Mouse (Mus musculus): ENCODE measurements around the gene L3mbtl4.
"Not testable (repeated sequence)": the region's sequence is repeated elsewhere in the genome, so short reads cannot be mapped to it uniquely, and the experiment has no call there.

L3mbtl4 gene

DNA sequence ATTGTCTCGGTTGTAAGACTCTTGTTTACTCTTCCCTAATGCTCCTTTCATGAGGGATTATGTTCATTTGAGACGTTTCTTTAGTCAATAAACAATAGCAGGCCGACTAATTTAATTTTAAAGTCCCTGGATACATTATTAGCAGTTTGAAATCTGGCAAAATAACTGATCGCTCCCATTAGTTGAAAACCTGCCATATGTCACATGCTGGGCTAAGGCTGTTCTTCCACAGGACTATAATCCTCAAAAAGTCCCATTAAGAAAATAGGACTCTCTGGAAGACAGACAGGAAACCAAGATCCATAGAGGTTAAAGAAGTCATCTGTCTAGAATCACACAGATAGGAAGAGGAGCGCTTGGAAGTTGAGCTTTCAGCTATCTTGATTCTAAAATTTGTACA, 114.9 kb downstream of the L3mbtl4 start:
- no peak for DNase-seq (ENCODE audit: low spot score in 2 of 2)

DNA sequence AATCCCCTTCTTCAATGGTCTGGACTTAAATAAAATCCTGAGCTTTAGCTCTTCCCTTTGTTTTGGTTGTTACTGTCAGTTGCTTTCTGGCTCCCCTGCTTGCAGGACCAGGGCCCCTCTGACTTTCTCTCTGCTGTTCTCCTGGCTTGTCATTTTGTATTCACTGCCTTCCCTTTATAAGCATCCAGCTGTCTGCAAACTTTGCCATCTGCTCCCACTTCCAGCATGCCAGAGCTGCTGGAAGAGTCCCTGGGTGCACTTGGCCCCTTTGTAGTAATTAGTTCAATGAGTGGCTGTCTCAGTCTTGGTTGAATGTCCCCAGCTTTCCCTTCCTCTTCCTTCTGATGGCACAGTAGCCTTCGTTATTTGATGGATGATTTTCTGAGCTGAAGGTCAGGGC, 132.4 kb downstream of the L3mbtl4 start:
- no peak for DNase-seq (ENCODE audit: low spot score in 2 of 2)

DNA sequence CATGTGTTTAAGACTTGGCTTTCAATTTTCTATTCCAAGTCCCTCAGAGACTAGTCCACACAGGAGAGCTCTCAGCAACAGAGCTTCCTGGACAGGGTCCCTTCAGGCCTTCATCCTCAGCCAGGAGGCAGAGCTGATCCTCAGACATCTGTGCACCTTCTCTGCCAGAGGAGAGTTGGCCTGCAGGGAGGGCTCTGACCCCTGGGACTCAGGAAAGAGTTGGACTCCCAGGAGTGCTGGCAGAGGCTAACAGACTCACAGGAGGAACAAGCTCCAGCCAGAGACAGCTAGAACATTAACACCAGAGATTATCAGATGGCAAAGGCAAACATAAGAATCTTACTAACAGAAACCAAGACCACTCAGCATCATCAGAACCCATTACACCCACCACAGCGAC, 133.5 kb downstream of the L3mbtl4 start:
- DNase-seq (ENCODE audit: low spot score in 2 of 2) = not testable (repeated sequence)

DNA sequence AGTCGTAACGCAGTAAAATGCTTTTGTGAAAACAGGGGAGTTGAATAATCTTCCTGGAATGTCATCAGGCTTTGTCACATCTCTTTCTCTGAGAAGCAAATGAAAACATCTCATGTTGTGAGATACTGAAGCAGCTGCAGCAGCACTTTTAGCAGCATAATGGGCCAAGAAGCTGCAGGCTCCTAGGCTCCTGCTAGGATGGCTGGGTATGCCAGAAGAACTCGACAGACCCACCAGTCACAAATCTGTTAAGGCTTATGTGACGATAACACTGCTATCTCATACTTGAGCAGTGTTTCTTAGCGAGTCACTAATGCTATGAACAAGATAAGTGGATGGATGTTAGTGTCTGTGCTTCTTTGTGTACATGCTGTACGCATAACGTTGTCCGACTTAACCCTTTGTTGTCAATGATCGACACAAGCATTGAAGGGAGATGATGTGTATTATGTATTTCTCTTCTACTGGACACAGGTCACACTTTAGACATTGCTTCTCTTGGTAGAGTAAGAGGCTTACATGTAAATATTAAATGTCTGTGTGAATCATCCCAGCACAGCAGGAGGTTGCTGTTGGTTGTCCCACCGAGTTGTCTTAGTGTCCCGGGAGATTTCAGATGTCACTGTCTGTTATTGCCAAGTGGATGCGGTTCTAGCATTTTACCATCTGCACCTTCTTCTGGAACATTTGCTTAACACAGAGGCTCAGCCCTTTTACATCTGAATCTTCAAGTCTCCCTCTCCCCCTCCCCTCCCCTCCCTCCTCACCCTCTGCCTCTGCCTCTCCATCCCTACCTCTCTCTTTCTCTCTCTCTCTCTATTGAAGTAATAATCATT, 149.3 kb downstream of the L3mbtl4 start:
- DNase-seq (ENCODE audit: low spot score in 2 of 2) = no peak

DNA sequence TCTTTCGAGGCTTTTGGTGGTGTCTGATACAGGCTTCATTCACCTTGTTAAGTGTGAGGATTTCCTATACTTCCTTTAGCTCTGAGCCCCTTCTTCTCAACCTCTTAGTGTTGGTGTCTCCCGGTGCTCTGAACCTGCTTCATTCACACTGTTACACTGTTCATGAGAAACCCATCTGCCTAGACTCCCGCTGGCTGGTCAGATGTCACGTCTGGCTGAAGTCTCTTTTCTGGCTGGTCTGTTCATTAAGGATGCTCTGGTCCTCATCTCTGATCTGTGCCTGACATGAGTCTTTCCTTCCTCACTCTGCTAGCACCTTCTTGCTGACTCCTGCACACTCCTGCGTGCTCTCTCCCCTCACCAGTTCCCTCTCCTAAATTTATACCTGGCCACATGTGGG, 160.0 kb downstream of the L3mbtl4 start:
- no peak for DNase-seq (ENCODE audit: low spot score in 2 of 2)

DNA sequence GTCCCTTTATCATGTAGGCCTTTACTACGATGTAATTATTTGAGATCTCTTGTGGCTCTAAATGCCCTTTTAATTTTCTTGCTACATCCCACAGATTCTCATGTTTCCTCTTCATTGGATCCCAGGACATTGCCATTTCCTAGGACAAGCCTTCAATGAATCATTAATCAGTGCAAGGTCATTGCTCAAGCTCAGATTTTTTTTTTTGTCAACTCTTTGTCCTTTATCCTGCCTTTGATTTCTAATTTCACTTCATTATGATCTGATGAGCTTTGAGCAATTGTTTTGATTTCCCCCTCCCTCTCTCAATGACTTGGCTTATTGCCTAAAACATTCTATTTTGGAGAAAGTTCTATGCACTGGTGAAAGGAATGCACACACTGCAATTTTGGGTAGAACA, 177.3 kb downstream of the L3mbtl4 start:
- no peak for DNase-seq (ENCODE audit: low spot score in 2 of 2)

DNA sequence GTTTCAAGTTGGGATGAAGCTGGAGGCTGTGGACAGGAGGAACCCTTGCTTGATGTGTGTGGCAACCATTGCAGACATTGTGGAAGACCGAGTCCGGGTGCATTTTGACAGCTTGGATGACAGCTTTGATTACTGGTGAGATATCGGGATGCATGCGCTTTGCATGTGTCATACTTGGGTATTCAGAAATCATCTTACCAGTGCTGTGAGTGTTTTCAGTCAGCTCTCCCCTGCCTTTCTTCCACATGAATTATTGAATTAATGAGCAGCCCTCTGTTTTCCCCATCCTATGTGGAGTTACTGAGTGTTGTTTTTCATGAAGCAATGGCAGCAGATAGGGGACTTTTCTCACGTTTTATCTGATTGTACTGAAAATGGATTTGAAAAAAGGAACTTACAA, 187.9 kb downstream of the L3mbtl4 start:
- no peak for DNase-seq (ENCODE audit: low spot score in 2 of 2)

DNA sequence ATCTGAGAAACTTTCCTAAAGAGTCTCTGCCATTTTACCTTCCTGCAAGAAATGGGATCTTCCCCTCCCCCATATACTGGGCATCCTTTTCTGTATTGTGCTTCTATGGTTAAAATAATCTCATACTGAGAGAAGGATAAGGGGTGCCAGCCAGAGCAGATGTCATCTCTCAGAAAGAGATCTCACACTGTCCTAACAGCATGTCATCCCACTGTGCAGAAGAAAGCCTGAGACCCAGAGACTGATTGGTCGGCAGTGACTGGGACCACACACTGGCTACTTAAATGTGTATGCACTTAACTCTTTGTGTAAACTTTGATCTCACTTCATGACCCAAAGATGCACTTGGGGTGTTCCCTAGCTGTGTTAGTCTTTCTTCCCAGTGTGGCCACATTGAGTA, 193.7 kb downstream of the L3mbtl4 start:
- no peak for DNase-seq (ENCODE audit: low spot score in 2 of 2)

DNA sequence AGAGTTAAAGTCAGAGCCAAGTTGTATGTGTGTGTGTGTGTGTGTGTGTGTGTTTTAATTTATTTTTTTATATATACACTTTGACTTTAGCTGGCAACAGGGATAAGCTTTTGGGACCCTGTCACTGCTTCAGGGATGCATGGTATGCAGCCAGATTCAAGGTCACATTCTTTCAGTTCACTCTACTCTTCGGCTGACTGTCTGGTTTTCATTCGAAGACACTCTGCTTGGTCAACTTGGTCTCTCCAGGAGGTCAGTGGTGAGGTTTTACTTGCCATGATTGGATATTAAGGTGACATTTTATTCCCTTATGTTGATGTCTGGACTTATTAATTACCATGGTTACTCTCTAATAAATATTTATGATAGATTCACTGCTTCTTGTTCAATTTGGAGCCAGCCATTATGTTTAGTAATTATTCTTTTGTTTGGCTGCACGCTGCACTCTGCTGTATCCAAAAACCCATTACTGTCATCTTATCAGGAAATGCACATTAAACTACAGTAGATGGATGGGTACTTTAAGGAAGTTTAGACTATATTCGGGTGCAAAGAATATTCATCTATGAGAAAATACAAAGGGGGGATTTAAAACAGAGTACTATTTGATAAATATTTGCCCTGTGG, 216.6 kb downstream of the L3mbtl4 start:
- DNase-seq (ENCODE audit: low spot score in 2 of 2) = no peak

DNA sequence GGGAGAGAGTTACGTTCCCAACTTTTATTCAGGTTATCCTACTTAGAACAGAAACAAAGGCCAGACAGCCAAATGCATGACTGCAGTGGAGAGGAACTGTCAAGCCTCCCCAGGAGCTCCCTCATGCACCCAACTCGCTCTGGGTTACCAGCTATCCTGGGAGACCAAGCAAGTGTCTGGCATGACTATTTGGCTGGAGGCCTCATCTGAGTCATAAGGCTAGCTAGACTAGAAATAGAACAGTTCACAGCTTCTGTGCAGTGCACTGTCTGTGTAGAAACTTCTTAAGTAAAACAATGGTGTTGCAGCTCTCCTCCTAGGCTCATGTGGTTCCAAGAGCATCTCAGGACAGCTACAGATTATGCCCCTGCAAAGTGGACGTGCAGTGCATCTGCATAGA, 218.6 kb downstream of the L3mbtl4 start:
- no peak for DNase-seq (ENCODE audit: low spot score in 2 of 2)

DNA sequence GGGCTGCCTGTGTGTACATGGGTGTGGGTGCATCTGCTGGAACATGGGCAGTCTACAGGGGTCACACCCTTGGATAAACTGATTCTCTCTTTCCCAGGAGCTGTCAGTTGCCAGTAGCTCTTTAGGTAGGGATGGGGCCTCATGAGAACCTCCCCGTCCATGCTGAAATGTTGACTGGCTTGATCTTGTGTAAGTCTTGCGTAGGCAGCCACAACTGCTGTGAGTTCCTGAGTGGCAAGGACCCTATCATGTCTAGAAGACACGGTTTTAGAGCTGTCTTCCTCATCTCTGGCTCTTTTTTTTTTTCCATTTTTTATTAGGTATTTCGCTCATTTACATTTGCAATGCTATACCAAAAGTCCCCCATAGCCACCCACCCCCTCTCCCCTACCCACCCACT, 229.4 kb downstream of the L3mbtl4 start:
- DNase-seq (ENCODE audit: low spot score in 2 of 2) = not testable (repeated sequence)

DNA sequence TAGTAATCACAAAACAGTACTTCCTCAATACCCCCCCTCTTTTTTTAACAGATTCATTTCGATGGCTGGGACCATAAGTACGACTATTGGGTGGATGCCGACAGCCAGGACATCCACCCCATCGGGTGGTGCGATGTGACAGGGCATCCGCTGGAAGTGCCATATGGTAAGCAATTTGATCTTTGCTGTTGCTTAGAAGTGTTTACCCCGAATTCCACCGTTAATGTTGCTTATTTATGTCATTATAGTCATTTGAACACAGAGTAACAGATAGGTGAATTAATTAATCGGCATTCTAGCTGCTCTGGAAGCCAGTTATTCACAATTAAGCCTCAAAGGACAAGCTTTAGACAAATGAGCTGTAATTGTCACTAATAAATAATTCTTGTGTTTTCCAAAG, 286.1 kb downstream of the L3mbtl4 start:
- DNase-seq (ENCODE audit: low spot score in 2 of 2) = no peak

DNA sequence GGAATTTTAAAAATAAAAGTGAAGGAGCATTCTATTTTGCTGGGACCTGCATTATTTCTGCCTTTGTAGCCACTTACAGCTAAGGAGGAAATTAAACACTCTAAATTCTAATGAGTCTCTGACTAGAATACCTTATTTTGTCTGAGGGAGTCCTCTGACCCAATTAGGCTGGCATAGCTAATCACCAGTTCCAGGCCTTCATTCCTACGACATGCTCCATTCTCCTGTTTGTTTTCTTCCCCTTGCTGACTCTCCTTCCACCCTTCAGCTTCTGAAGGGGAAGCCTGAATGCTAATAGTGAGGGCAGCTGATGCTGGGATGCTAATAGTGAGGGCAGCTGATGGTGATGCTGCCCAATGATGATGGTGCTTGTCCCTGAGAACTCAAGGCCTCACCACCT, 286.7 kb downstream of the L3mbtl4 start:
- DNase-seq (ENCODE audit: low spot score in 2 of 2) = no peak

DNA sequence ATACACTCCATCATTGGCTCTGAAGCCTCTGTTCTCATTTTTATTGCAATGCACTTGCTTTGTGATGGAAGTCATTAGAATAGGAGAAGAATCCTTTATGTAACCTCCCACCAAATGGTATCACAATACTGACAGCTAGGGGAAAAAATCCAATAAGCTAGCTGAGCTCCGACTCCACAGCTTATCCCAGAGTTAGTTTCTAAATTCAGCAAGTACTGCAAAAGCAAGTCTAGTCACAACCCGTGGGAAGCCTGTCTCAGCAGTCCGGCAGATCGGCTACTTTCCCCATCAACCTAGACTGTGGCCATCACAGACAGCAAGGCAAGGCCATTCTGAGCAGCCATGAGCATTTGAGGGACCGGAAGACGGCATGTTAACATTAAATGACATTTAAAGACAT, 298.2 kb downstream of the L3mbtl4 start:
- no peak for DNase-seq (ENCODE audit: low spot score in 2 of 2)

DNA sequence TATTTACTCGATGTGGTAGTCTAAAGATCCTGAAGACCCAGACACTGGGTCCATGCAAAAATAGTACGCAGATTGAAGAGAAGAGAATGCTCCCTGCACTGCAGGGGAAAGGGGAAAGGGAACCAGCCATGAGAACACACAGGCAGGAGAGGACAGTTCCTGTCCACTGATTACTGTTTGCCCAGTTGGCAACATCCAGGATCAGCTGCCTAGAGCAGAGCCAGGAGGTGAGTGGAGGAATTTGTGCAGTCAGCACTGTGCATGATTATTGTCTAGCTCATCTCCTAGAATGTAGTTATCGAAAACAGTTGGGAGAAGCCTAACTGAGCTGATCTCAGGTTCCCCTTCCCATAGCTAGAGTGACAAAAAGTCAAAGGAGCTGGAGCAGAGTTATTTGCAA, 311.6 kb downstream of the L3mbtl4 start:
- no peak for DNase-seq (ENCODE audit: low spot score in 2 of 2)

DNA sequence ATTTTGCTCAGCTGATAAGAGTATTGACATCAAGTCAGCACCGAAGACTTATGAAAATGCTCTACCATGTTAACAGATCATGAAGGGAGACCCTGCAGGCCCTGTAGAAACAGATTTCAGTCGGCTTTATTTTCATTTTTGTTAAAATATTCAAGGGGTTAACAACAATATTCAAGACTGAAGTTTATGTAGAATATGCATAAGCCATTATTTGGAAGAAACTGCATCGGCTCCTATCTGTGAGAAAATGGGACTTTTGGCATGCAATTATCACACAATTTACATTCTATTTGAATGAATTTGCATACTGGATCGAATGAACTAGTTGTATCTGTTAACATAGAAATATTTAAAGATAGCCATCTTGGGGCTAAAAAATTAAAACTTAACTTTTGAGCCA, 318.0 kb downstream of the L3mbtl4 start:
- no peak for DNase-seq (ENCODE audit: low spot score in 2 of 2)

DNA sequence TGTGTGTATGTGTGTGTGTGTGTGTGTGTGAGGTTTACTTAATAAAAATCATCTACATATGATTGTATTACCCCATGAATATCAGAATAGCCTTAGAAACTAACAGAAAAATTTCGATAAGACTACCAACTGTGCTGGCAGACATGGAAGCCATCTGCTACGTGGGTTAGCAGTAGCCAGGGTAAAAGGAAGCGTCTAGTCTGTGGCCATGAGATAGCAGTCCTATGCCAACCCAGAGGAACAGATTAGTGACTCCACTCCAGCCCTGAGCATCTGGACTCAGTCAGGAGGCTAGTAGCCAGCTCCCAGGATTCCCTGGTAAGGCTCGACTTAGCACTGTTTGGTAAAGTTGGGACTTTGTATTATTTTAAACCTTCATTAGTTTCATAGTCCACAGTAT, 329.1 kb downstream of the L3mbtl4 start:
- DNase-seq (ENCODE audit: low spot score in 2 of 2) = no peak

DNA sequence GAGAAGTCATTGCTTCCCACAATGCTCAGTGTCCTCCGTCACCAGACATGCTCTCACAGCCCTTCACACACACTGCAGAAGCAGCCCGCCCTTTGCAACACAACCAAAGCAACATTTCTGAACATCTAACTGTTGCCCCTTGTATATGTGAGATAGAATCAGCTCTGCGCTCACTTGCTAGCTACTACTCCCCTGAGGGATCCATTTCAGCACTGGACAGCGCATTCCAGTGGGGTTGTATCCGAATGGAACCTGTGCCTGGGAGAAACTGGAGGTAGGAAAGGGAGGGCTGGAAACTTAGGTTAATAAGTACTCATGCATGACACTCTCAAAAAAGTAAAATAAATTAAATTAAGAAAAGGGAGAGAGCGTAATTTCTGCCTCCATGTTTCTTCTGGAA, 334.1 kb downstream of the L3mbtl4 start:
- DNase-seq (ENCODE audit: low spot score in 2 of 2) = no peak

DNA sequence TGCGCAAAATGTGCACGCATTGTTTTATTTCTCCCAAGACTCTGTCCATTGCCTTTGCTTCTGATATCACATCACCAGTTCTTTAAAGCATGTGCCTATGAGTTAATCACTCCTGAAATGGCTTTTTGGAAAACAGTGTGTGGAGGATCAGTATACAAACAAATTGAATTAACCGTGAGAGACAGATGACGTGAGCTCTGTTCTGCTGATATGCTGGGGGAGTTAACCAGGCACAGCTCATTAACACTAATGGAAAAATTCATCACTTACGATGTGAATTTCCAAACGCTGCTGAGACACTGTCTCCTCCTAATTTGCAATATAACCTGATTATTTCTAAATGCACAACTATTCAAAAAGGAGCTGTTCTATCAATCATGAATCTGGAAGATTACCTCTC, 337.6 kb downstream of the L3mbtl4 start:
- DNase-seq (ENCODE audit: low spot score in 2 of 2) = no peak

DNA sequence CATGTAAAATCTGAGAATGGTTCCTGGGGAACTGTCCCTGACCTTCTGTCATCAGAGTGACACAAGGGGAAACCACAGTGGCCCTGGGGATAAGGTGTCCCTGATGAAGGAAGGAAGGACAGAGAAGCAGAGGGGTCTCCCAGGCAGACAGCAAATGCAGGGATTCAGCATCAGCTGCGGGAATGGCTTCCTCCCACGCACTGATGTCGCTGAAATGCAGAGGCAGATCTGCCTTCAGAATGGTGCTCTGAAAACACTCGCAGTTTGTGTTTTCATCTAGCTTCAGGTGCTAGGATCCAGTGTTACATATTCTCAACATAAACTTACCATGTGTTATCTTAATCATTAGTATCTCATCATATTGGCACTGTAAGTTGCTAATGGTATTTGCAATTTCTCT, 351.7 kb downstream of the L3mbtl4 start:
- no peak for DNase-seq (ENCODE audit: low spot score in 2 of 2)

DNA sequence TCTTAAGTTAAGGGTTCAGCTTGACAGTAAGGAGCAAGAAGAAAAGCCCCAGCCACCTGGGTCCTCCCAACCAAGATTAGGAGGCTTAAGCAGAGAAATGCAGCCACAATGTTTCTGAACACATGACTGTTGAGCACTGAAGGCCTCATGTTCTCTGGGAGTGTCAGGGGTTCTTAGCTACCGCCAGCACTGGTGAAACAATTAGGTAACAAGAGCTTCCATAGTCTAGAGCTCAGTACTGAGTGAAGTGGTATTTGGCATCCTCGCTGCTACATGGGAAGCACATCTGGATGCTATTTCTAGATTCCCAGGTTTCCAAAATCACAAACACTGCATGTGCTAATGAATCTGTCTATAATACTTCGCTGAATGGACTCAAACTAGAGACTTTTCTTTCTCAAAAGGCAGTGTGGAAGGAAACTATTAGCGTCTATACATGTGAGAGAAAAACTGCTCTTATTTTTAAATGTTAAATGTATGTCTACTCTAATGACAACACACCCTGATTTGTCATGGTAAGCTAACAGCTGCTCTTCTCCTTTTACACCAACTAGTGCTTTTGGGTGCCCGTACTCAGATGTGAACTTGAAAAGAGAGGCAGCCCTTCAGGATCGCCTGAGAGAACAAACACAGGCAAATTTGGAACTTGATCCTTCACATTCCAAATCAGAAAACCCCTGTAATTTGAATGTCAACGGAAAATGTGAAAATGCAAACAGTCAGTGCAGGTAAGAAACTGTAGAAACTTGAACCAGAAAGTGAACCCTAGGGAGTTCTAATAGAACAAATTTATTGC, 356.2 kb downstream of the L3mbtl4 start:
- DNase-seq (ENCODE audit: low spot score in 2 of 2) = no peak

DNA sequence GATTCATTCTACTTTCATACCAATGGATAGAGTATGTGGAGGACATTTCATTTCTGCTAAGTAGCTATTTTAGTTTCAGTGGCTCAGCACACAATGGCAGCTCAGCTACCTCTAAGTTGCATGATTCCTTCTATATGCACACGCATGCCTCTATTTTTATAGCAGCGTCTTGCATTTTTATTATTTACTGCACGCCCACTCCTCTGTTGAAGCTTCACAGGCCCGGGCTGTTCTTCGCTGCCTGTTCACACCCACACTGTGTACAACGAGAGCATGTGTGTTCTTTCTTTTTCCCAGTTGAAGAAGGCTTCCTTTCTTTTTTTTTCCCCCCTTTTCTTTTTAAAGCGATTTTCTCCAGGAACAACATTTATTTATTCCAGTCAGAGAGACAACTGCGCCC, 357.8 kb downstream of the L3mbtl4 start:
- DNase-seq (ENCODE audit: low spot score in 2 of 2) = no peak

DNA sequence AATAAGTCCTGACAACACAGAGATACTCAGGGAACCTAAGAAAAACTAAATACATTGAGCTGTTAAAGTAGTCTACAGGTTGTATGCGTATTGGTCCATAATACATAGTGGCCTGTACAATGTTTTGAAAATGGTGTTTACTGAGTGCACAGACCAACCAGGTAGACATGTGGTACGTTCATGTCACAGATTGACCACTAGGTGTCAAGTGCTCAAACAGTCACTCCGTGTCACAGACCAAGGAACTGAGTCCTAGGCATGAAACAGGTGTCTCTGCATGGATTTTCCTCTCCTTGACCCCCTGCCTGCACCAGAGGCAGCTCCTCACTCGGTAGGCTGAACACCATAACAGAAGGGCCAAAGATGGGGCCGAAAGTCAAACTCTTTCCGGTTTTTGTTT, 366.6 kb downstream of the L3mbtl4 start:
- DNase-seq (ENCODE audit: low spot score in 2 of 2) = no peak
